Mouse (Mus musculus) olfactory bulb, adult 2 months (tissue): ENCODE data around the gene Enox1.

Experiments
- CTCF ChIP-seq: fragments of 200-500 bp; IDR thresholded peaks from 2 replicates; pipeline ENCODE4 v1.5.1; 2012; ENCODE audit warnings: low read depth, mild to moderate bottlenecking, low read length, moderate library complexity; ENCODE audit not compliant: insufficient read depth
- POLR2A ChIP-seq: fragments of 200-500 bp; IDR thresholded peaks from 2 replicates; pipeline ENCODE4 v1.6.1; 2012; ENCODE audit warnings: mild to moderate bottlenecking, low read depth, low read length, moderate library complexity; ENCODE audit not compliant: insufficient read depth

- no peak for TF ChIP-seq CTCF
- no peak for TF ChIP-seq POLR2A
These were observed 103.5 kb downstream of the Enox1 start for GRCm38 (mm10) chr14:77260107-77260506.
